Mouse (Mus musculus) ES-E14 (cell line): ENCODE measurements around the gene Gm21972.

Experiments used
- HCFC1 ChIP-seq: IDR thresholded peaks from 2 replicates; pipeline ENCODE4 v1.6.1; 2012; ENCODE audit warnings: low read length, inconsistent platforms, borderline replicate concordance; ENCODE audit not compliant: insufficient read depth
- ZNF384 ChIP-seq: IDR thresholded peaks from 2 replicates; pipeline ENCODE4 v1.6.1; 2012; ENCODE audit warnings: low read depth, low read length, inconsistent platforms

DNA sequence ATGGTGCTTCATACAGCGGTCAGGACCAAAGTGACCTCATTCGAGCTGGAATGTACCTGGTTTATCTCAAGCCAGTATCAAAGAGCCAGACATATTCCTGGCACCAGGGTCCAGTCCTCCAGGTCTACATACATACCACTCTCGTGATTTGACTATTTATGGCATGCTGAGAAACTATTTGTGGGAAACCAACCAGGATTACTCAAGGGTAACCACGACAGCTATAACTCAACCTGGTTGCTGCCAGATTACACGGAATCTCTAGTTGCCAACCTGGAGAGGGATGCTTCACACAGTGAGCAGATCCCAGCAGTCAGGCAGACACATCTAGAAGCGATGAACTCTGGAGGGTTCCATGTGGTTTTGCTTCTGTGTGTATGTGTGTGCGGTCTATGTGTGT is 17.9 kb downstream of the Gm21972 start:
- TF ChIP-seq ZNF384 (no peak), HCFC1 (no peak)
